Mouse (Mus musculus) embryonic fibroblast, embryonic 13.5 days (primary cell): ENCODE measurements at regions not wholly inside any gene's neighbourhood (a gene's known extent, or its start where the extent isn't known, plus 50 kb on each side); places are given as distances from the start of the nearest gene placed in this dataset.

ENCODE experiments used
- CTCF ChIP-seq: IDR thresholded peaks from 2 replicates; pipeline ENCODE4 v1.5.1; 2011; ENCODE audit warnings: mild to moderate bottlenecking, control low read depth, low read length, moderate library complexity, borderline replicate concordance; ENCODE audit not compliant: insufficient read depth
- POLR2A ChIP-seq: IDR thresholded peaks from 2 replicates; pipeline ENCODE4 v1.6.1; 2011; ENCODE audit warnings: low read depth, mild to moderate bottlenecking, control low read depth, low read length, moderate library complexity

GRCm38 (mm10) chr14:17408343-17408742 is 251.7 kb upstream of the Thrb start:
- no peak for TF ChIP-seq CTCF
- TF ChIP-seq POLR2A = no peak
